Mouse (Mus musculus) retina, postnatal 7 days (tissue): ENCODE data around the gene Olfr391-ps.

Source experiments
- DNase-seq: peaks from one replicate; pipeline ENCODE4 v3.0.0-alpha.2; 2012; ENCODE audit warnings: low read depth, low spot score

Gene Olfr391-ps

DNA sequence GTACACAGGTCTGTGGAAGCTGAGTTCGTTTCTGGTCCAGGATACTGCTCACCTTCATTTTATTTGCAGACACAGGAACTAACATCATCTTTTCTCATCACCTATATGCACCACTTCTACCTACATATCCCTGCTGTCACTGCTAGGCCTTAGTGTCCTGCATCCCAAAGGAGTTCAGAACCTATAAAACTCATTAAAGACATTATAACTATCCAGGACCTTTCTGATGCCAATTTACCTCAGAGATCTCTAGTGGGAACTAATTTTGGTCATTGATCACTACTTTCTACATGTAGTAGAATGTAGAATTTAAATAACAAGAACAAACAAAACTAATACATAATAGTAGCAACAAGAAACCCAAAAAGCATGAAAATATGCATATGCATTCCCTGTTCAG is at the start of gene Olfr391-ps:
Gene Olfr391-ps, minus strand, starts transcription at position 101 of the 400 bp plus-strand sequence.
- no peak for DNase-seq

- DNase-seq: no peak
Measured at GRCm38 (mm10) chr11:73851354-73851753, 48.5 kb upstream of the Olfr391-ps start, which contains the start of gene Olfr393. Gene Olfr393 (minus strand): TSS chr11:73851454.

DNA sequence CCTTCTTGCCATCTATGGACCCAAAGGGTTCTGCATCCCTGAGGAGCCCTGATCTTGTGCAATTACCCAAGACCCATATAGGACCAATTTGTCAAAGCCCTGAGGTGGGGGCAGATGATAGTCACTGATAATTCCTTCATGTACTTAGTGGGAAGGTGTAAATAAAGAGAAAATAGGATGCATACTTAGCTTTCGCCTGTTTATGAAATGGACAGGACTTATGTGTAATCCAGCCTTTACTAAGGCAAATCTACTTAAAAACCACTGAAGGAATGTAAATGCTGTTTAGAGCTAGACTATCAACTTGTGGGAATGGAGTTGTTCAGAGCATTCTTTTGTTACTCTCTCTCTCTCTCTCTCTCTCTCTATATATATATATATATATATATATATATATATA is 14.1 kb upstream of the Olfr391-ps start, which contains the start of gene Olfr392:
Gene Olfr392, minus strand, starts transcription at position 101 of the 400 bp plus-strand sequence.
- DNase-seq: no peak

GRCm38 (mm10) chr11:73782664-73783063 is 20.2 kb downstream of the Olfr391-ps start, which contains the start of gene Olfr390:
Gene Olfr390 (plus strand): TSS chr11:73782964.
- no peak for DNase-seq

GRCm38 (mm10) chr11:73780613-73781012 is 22.2 kb downstream of the Olfr391-ps start, which contains the start of gene Olfr389:
Gene Olfr389 (minus strand): TSS chr11:73780713.
- DNase-seq: no peak

- DNase-seq: no peak
Measured at GRCm38 (mm10) chr11:73759115-73759514, 43.7 kb downstream of the Olfr391-ps start.
